Mouse (Mus musculus) adrenal gland, postnatal 10 days (tissue): ENCODE results near the gene Ube2n. TPM values are rescaled to one million over a fixed set of nuclear protein-coding genes. Genes with fewer than 3 reads are reported as not detected.

Source experiments
- DNase-seq: peaks from one replicate; pipeline ENCODE4 v3.0.0; 2021; ENCODE audit warnings: mixed read lengths
- total RNA-seq, 2 experiments: library from RNA; stranded (reverse); gene quantifications; 2 replicates each; pipeline ENCODE4 v1.2.3; 2021

Ube2n gene
- total RNA-seq, 2 experiments from 2014 or later: 114 to 116 TPM

DNA sequence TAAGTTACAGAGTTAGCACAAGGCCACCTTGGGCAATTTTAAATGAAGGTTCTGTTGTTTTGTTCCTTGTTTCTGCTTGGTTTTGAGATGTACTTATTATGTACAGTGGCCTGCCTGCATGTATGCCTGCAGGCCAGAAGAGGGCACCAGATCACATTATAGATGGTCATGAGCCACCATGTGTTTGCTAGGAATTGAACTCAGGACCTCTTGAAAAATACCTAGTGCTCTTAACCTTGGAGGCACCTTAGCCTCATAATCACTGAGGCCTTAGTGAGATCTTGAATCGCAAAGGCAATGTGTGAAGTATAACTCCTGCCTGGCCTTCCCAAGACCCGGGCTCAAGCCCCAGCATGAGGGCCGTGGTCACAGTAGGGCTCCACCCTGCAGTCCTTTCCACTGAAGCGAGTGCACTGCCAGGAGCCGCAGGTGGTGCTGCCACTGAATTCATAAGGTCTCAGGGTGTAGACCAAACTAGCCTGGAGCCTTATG, 42.4 kb downstream of the Ube2n start:
- DNase-seq: no peak

GRCm38 (mm10) chr10:95559426-95559825, 44.5 kb downstream of the Ube2n start:
- DNase-seq: no peak

- DNase-seq: no peak
These were observed 45.5 kb downstream of the Ube2n start for GRCm38 (mm10) chr10:95560394-95560983.

DNA sequence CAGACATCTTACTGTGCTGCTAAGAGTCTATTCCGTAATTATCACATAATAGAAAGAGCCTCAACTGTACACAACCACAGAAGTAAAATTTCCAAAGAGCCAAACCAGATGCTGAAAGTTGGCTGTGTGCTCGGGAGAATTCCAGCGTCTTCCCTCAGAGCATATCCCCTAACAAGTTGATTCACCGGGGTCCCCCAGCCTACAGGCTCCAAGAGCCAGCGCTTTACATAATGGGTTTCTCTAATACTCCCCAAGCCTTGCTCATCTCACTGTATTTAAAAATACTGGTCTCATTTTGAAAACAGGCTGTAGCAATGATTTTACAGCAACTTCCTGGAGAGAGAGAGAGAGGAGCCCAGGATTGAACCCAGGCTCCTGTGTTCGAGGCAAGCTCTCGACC, 46.7 kb downstream of the Ube2n start:
- no peak for DNase-seq

DNA sequence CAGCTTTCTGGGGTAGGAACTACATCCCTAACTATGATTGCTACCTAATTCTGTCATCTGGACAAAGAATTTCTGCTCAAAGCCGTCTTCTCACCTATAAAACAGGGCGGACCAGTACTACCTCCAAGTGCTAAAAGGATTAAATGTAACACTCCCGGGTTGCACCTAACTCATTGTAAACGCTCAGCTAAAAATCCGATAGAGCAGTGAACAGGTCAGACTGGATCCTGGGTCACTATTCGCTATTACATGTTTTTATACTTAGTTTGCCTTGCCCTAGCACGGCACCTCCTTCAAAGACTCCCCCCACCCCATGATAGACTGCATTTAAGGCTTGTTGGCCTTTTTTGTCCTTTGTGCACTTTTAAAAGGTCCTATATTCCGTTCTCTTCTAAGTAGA, 47.5 kb downstream of the Ube2n start:
- no peak for DNase-seq

DNA sequence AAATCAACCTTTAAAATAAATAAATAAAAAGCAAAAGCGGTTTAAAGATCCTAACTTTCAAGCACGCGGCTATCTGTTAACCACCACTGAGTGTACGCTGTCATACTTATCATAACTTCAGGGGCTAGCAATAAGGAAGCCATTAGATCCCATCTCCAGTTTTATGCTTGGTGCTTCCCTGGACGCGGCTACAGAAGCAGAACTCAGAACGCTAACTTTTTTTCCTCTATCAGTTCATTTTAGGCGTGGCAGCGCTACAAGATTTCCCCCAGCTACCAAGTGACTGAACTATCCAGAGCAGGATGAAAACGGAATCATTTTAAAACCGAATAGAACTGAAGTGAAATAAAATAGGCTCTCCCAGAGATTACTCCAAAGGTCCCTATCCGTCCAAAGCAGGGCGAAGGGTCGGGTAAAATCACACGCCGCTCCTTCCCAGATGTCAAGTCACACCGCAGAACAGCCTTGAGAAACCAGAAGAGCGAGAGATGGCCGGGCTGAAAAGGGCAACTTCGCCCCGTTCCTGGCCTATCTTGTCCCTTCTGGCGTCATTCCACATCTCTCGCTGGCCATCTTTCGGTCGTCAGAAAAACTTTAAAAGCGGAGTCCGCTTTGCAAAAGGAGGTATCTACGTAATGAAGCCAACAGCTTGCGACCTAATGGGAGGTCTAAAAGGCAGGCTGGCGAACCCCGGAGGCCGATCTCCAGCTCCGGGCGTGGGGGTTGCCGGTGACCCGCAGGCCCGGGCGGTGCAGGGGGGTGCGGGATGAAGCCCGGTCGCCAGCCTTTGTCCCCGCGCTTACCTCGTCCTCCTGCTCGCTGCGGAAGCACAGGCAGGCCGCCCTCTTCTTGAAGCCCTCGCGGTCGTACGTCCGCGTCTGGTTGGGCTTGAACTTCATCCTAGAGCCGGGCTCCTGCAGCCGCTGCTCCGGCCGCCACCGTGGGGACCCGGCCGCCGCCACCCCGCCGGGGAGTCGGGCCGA, 48.2 kb downstream of the Ube2n start:
- peak; percentile 67 for DNase-seq

DNA sequence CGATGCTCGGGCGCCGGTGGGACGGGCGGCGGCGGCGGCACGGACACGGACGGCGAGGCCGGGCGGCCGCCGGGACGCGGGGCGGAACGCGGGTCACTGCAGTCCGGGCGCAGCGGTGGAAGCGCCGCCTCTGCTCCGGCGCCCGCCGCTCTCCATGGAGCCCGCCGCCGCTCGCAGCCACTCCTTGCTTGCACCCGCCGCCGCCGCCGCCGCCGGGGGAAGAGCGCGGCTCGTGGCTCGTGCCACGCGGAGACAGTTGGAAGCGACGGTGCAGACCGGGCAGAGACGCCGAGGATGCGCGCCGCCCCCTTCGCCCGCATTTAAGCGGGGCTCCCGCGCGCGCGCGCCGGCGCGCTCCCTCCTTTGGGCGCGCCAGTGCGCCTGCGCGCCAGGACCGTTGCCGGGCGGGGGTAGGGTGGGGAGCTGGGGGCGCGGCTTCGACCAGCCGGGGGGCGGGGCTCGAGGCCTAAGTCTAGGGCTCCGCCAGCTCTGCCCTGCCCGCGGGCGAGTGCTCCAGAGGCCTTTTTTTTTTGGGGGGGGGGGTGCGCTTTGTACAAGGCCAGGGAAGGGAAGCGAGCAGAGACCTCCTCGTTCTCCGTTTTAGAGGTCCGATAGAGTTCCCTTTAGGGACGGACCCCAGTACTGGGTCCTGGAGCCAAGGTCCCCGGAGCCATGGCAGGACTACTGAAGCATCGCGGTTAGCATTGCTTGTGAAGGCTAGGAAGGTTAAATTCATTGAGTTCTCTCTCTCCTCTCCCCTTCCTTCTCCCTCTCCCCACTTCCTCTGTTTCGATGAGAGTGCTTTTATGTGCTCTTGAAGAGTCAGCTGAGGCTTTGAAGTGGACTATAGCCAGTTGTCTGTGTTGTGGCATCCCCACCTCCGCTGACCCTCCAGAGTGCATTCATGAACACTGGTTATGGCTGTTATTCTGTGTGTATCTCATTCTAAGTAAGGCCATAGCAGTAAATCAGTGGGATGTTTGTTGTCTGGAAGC, 49.2 kb downstream of the Ube2n start, which contains the start of gene Nudt4:
TSS of gene Nudt4 (minus strand) at position 296 of the 995 bp plus-strand sequence.
- DNase-seq: peak; percentile 95

GRCm38 (mm10) chr10:95565156-95565854, 50.4 kb downstream of the Ube2n start:
- no peak for DNase-seq

GRCm38 (mm10) chr10:95566786-95567185, 51.8 kb downstream of the Ube2n start:
- no peak for DNase-seq

DNA sequence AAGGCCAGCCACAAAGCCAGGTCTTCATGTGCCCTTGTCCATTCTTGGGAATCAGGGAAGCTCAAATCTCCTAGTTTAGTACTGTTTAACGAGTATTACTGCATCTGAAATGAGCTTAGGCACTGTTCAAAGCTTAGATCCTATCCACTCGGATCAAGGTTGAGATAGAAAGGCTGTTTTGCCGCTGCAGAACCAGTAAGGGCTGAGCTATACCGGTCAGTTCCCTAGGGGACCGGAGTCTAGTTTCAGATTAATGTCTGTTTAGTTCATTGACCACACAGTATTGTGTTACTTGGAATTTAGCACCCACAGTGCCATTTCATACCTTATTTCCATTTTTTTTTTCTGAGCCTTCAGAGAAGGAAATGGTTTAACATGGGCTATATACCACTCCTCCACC, 52.6 kb downstream of the Ube2n start:
- no peak for DNase-seq

GRCm38 (mm10) chr10:95568016-95568415, 53.1 kb downstream of the Ube2n start:
- no peak for DNase-seq

DNA sequence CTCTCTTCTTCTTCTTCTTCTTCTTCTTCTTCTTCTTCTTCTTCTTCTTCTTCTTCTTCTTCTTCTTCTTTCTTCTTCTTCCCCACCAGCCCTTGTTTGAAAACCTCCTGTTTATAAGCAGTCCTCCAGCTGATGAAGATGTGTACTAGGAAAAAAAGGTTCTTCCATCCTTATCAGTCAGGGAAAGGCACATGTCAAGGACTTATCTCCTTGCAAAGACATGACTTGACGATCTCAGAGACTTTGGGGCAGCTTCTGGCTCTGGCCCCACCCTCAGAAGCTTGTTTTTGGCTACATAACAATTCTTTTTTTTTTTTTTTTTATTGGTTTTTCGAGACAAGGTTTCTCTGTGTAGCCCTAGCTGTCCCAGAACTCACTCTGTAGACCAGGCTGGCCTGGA, 54.5 kb downstream of the Ube2n start:
- DNase-seq: no peak

DNA sequence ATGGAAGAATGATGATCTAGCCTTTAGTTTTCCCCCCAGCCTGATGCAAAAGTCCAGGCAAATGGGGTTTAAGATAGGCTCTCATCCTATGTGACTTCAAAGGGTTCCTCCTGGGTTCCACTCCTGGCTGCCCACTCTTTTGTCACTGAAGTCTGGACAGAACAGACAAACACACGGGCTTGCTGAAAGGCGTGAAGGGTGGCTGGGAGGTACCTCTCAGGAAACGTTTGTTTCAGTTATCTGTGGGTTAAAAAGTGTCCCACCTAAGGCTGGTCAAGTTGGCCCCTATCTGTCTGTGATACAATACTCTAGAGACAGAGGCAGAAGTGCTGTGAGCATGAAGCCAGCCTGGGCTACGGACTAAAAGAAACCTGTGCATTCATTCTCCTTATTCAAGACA, 60.0 kb downstream of the Ube2n start:
- DNase-seq: no peak

DNA sequence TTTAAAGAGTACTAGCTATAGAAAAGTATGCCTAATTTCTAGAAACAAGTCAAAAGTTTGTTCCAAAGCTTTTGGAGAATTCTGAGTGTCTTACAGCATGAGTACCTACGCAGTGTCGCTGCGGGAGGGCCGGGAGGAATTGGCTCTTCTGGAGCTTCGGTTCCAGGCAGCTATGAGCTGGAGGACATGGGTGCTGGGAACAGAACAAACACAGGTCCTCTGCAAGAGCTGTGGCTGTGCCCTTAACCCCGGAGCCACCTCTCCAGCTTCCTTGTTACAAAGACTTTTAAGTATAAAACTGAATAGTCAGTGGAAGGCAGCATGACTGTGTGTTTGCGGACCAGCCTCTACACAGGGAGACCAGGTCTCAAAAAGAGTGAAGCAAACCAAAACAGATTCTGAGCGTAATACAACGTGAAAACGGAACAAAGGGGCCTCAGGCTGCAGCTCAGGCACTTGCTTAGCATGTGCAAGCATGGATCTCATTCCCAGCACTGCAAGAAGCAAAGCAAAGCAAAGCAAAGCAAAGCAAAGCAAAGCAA, 61.0 kb downstream of the Ube2n start:
- no peak for DNase-seq

GRCm38 (mm10) chr10:95576876-95577566, 62.1 kb downstream of the Ube2n start:
- DNase-seq: peak; percentile 40

- peak; percentile 41 for DNase-seq
These were observed 62.6 kb downstream of the Ube2n start for GRCm38 (mm10) chr10:95577567-95577950.

DNA sequence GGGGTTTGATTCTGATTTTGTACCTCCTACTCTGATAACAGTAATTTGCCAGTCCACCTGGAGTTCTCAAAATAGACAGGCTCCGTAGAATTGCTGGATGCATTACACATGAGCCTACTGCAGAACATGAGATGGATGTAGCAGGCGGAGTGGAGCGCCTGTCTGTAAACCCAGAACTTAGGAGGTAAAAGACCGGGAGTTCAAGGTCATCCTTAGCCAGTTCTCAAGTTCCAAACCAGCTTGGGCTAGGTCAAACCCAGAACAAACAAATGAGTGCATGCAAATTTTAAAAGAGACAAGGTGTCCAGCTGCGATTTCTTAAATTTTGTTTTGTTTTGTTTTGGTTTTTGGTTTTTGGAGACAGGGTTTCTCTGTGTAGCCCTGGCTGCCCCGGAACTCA, 70.6 kb downstream of the Ube2n start:
- no peak for DNase-seq

- DNase-seq: no peak
These were observed 72.7 kb downstream of the Ube2n start for GRCm38 (mm10) chr10:95587509-95588220.

DNA sequence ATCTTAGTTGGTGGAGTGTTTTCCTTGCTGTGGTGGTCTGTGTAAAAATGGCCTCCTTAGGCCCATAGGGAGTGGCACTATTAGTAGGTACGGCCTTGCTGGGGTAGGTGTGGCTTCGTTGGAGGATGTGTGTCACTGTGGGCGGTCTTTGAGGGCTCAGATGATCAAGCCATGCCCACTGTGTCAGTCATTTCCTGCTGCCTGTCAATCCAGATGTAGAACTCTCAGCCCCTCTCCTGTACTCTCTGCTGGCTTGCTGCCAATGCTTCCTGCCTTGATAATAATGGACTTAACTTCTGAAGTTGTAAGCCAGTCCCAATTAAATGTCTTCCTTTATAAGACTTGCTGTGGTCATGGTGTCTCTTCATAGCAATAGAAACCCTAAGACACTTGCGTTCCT, 74.3 kb downstream of the Ube2n start:
- DNase-seq: no peak

DNA sequence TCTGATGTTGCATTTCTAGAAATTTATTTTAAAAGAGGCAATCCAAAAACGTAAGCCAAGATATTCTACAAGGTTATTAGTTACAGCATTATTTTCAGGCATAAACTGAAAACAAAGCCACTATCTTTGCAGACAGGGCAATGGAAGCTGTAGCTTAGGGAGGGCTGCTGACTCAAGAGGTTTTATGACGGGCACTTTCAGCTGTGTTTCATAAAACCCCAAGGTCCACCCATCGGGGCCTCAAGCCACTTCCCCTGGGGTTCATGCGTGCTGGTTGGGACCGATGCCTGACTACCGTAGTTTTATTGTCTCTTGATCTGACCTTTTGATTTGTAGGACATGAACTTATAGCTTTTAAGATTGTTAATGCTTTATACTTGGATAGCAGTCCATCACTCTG, 75.3 kb downstream of the Ube2n start:
- DNase-seq: no peak
